Mouse (Mus musculus) macrophage (primary cell): Measurements from ENCODE around the gene Adcy1. TPM values are rescaled to one million over a fixed set of nuclear protein-coding genes. Genes with fewer than 3 reads are reported as not detected.
"Not testable (repeated sequence)": the region's sequence is repeated elsewhere in the genome, so short reads cannot be mapped to it uniquely, and the experiment has no call there.

Experiments used
- H3K27ac ChIP-seq: fragments of 350-480 bp; formaldehyde crosslinking; 2 replicates; pipeline ENCODE4 v1.9.0; 2021
- H3K36me3 ChIP-seq: fragments of 350-480 bp; formaldehyde crosslinking; 2 replicates; pipeline ENCODE4 v1.9.0; 2021; ENCODE audit errors: inconsistent target
- H3K4me3 ChIP-seq: fragments of 350-480 bp; formaldehyde crosslinking; 2 replicates; pipeline ENCODE4 v1.9.0; 2021; ENCODE audit errors: inconsistent target
- H3K79me2 ChIP-seq: fragments of 350-480 bp; formaldehyde crosslinking; 2 replicates; pipeline ENCODE4 v1.9.0; 2021; ENCODE audit errors: inconsistent target
- WGBS: methylation state at CpG from one replicate; pipeline ENCODE4 v1.1.7; 2026; ENCODE audit warnings: inconsistent platforms; ENCODE audit not compliant: missing documents; 5-methylcytosine and 5-hydroxymethylcytosine counted together
- polyA plus RNA-seq: library from polyadenylated mRNA; stranded (reverse); fragments of 250-400 nt; gene quantifications from 3 replicates; pipeline ENCODE4 v1.2.4, GENCODE M21; 2018; ENCODE audit warnings: inconsistent platforms

Adcy1 gene
- polyA plus RNA-seq, 1 experiment from 2014 or later = not detected

DNA sequence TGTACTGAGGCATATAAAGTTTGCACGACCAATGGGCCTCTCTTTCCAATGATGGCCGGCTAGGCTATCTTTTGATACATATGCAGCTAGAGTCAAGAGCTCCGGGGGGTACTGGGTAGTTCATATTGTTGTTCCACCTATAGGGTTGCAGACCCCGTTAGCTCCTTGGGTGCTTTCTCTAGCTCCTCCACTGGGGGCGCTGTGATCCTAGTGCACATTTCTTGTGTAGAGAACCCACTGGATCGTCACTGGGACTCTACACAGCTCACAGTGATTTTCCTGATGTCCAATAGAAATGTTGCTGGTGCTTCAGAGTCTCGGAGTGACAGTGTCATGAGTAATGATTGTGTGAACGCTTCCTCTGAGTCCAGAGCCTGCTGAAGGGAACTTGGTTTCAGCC lies 158.5 kb downstream of the Adcy1 start:
- H3K27ac ChIP-seq, H3K36me3 ChIP-seq, H3K79me2 ChIP-seq, H3K4me3 ChIP-seq: not testable (repeated sequence)
- WGBS = 75% methylated on average over 8 of the region's 8 CpGs

DNA sequence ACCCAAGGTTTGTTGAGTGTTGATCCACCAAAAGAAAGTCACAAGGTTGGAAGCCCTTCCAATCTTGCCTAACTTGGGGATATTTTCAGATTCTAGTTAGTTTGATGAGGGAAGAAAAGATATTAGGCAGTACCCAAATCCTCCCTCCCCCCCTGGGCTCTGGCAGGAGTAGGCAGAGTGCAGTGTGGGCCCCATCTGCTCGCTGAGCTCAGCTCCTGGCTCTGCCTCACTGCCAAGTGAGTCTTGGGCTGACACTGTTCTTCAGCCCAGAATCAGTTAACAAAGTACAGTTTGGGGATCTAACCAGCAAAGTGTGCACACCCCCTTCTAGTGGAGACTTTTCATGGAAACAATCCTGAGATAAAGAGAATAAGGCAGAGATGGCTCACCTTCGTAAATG lies 162.9 kb downstream of the Adcy1 start:
- Histone ChIP-seq H3K27ac (no peak overlapping the region), H3K36me3 (no peaks in the 10 kb centered on the region), H3K4me3 (no peak overlapping the region), H3K79me2 (no peaks in the 10 kb centered on the region)
- 88% methylated on average over 2 of the region's 2 CpGs for WGBS

DNA sequence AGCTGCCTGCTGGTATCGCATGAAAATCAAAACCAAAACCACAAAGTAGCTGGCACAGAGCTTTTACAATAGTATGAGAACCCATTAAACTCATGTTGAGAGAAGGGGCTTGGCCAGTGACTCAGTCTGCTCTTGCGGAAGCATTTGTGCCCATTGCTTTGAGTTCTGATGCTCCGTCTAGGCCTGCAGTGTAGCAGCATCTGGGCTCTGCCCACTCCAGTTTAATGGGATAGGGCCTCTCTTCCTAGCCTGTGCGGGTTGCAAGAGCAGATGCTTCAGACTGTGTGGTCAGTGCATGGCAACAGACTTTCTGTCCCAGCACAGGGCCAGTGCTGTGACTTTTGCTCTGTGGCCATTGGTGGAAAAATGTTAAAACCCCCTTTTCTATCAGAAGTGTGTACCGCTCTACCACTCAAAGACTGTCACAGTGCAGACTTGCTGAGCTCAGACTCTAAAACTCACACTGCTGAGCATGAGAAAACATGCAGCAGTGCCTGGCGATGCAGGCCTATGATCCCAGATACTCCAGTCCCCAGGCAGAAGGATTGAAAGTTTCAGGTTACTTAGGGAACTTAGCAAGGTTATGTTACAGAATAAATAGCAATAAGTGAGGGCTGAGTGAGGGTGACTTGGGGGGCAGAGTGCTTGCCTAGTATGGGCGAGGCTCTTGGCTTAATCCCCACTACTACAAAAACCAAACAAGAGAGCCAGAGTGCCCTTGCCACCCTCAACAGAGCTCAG lies 163.7 kb downstream of the Adcy1 start:
- Histone ChIP-seq H3K36me3 (no peaks in the 10 kb centered on the region), H3K4me3 (no peak overlapping the region), H3K79me2 (no peaks in the 10 kb centered on the region), H3K27ac (no peak overlapping the region)
- WGBS = 88% methylated on average over 7 of the region's 7 CpGs

DNA sequence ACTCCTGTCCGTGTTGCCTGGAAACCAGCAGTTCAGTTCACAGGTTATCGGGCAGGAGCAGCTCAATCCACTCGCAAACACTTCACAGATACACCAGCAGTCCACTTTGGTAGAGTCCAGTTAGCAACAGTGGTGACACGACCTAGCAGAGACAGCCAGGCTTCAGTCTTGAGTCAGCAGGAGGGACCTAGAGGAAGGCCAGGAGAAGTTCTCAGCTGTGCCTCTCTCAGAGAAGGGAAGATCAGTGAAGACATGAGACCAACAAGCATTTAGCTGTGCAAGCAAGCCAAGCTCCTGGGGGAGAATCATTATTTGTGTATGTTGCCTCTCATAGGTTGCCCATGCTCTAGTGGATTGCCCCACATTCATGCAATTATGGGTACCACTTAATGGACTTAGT lies 164.8 kb downstream of the Adcy1 start:
- Histone ChIP-seq H3K79me2 (no peaks in the 10 kb centered on the region), H3K27ac (no peak overlapping the region), H3K36me3 (no peaks in the 10 kb centered on the region), H3K4me3 (no peak overlapping the region)
- WGBS = 85% methylated on average over 4 of the region's 4 CpGs

Other genes with a start within 250 kb of the Adcy1 start
- gene Gm11983, start 225.8 kb upstream of the Adcy1 start, polyA plus RNA-seq = not detected in 3 replicates
- not detected in 3 replicates for gene Gm11985, start 125.1 kb downstream of the Adcy1 start, polyA plus RNA-seq
- gene Igfbp1, start 134.3 kb downstream of the Adcy1 start, polyA plus RNA-seq = not detected in 3 replicates
- gene Igfbp3, start 150.4 kb downstream of the Adcy1 start, polyA plus RNA-seq = not detected in 3 replicates